In the genomic region with DNA sequence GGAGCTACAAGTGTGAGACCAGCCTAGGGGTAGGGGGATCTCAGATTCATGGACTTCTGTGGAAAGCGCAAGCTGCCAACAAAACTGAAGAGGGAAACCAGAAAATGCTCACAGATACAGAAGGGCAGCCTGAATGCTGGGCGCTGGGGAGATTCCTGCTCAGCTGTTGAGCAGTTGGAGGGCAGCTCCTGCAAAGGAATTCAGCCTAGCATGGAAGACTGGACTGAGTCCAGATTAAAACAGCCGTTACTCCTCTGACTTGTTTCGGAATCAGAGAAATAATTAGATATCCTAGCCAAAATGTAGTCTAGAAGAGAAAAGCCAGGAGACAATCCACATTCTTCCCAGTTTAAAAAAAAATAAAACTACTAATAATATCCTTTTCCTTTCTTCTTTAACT, we compare ENCODE assay signal across 10 mouse cellular contexts.
DNase-seq lines count a peak whose midpoint lies in the region; ATAC-seq and TF ChIP-seq lines count a peak whose summit lies in the region.
"Had no signal": no experiment of that assay in that cellular context is flagged by ENCODE, and none has a peak within 500 bp of the region (broad histone marks: within the 10 kb centered on the region; RNA-seq: fewer than 3 reads in every experiment).

No protein-coding gene starts in this region.

- no peak overlapping the region for H3K4me2 ChIP-seq in forebrain, embryonic 14.5 days (ENCODE audit: low read length)
- H3K4me2 ChIP-seq in forebrain, embryonic 15.5 days (replicated peaks) = no peak overlapping the region
- H3K4me2 ChIP-seq in kidney, embryonic 14.5 days (replicated peaks; ENCODE audit: low read depth, low read length) = no peak overlapping the region
- H3K4me2 ChIP-seq in midbrain, embryonic 14.5 days (ENCODE audit: low read length) = no peak overlapping the region
- H3K4me2 ChIP-seq: midbrain, embryonic 13.5 days had no signal

- peak; percentile 3 for DNase-seq in forebrain, embryonic 14.5 days (ENCODE audit: low spot score)
- DNase-seq in kidney, postnatal 14 days = peak; percentile 18
- DNase-seq in brain, embryonic 14.5 days (ENCODE audit: low read depth) = peak; percentile 19
- peak; percentile 16 for DNase-seq in heart, postnatal 4 days
- no peak for DNase-seq in midbrain, embryonic 14.5 days

- no peaks in the 10 kb centered on the region for H3K27me3 ChIP-seq in forebrain, embryonic 14.5 days (replicated peaks; ENCODE audit: control insufficient read depth, insufficient read depth, low read length)
- no peaks in the 10 kb centered on the region for H3K27me3 ChIP-seq in forebrain, embryonic 15.5 days
- no peaks in the 10 kb centered on the region for H3K27me3 ChIP-seq in kidney, embryonic 14.5 days (ENCODE audit: control insufficient read depth, insufficient read depth, low read length)
- no peaks in the 10 kb centered on the region for H3K27me3 ChIP-seq in midbrain, embryonic 14.5 days (ENCODE audit: control insufficient read depth, insufficient read depth, low read length)
- H3K27me3 ChIP-seq: midbrain, embryonic 13.5 days had no signal

- no peaks in the 10 kb centered on the region for H3K9me3 ChIP-seq in forebrain, embryonic 14.5 days (replicated peaks; ENCODE audit: control insufficient read depth, low read length)
- H3K9me3 ChIP-seq in forebrain, embryonic 15.5 days = no peaks in the 10 kb centered on the region
- H3K9me3 ChIP-seq in kidney, embryonic 14.5 days (ENCODE audit: control insufficient read depth, low read length) = no peaks in the 10 kb centered on the region
- H3K9me3 ChIP-seq in midbrain, embryonic 14.5 days (ENCODE audit: control insufficient read depth, low read length) = no peaks in the 10 kb centered on the region
- H3K9me3 ChIP-seq: midbrain, embryonic 13.5 days had no signal

- H3K9ac ChIP-seq in forebrain, embryonic 14.5 days (ENCODE audit: low read length) = no peak overlapping the region
- no peak overlapping the region for H3K9ac ChIP-seq in forebrain, embryonic 15.5 days (replicated peaks)
- H3K9ac ChIP-seq in kidney, embryonic 14.5 days (ENCODE audit: low read depth, low read length) = no peak overlapping the region
- no peak overlapping the region for H3K9ac ChIP-seq in midbrain, embryonic 14.5 days (replicated peaks; ENCODE audit: low read length)
- H3K9ac ChIP-seq: midbrain, embryonic 13.5 days had no signal

- no peak overlapping the region for H3K27ac ChIP-seq in forebrain, embryonic 14.5 days (ENCODE audit: low read depth, low read length)
- no peak overlapping the region for H3K27ac ChIP-seq in forebrain, embryonic 15.5 days (replicated peaks)
- H3K27ac ChIP-seq in kidney, embryonic 14.5 days (ENCODE audit: low read depth, low read length) = no peak overlapping the region
- H3K27ac ChIP-seq in midbrain, embryonic 14.5 days (replicated peaks; ENCODE audit: low read depth, low read length) = no peak overlapping the region
- H3K27ac ChIP-seq: midbrain, embryonic 13.5 days had no signal

- no peaks in the 10 kb centered on the region for H3K4me1 ChIP-seq in forebrain, embryonic 14.5 days (ENCODE audit: control insufficient read depth, insufficient read depth, low read length)
- no peaks in the 10 kb centered on the region for H3K4me1 ChIP-seq in forebrain, embryonic 15.5 days
- no peaks in the 10 kb centered on the region for H3K4me1 ChIP-seq in kidney, embryonic 14.5 days (ENCODE audit: control insufficient read depth, insufficient read depth, low read length)
- no peaks in the 10 kb centered on the region for H3K4me1 ChIP-seq in midbrain, embryonic 14.5 days (ENCODE audit: control insufficient read depth, insufficient read depth, low read length)
- H3K4me1 ChIP-seq: midbrain, embryonic 13.5 days had no signal

- WGBS in forebrain, embryonic 14.5 days = 71% methylated on average over 4 of the region's 4 CpGs
- 70% methylated on average over 4 of the region's 4 CpGs for WGBS in forebrain, embryonic 15.5 days
- 64% methylated on average over 4 of the region's 4 CpGs for WGBS in kidney, embryonic 14.5 days
- WGBS in midbrain, embryonic 14.5 days = 73% methylated on average over 4 of the region's 4 CpGs

- TF ChIP-seq POLR2A in brain, embryonic 14.5 days (IDR thresholded peaks at IDR 0.05; ENCODE audit: borderline replicate concordance, extremely low read depth, insufficient read depth, insufficient read length, poor library complexity, severe bottlenecking) = no peak

- H3K36me3 ChIP-seq in forebrain, embryonic 14.5 days (ENCODE audit: control insufficient read depth, insufficient read depth, low read length) = no peaks in the 10 kb centered on the region
- no peaks in the 10 kb centered on the region for H3K36me3 ChIP-seq in forebrain, embryonic 15.5 days
- no peaks in the 10 kb centered on the region for H3K36me3 ChIP-seq in kidney, embryonic 14.5 days (ENCODE audit: control insufficient read depth, insufficient read depth, low read length)
- H3K36me3 ChIP-seq in midbrain, embryonic 14.5 days (ENCODE audit: control insufficient read depth, insufficient read depth, low read length) = no peaks in the 10 kb centered on the region
- H3K36me3 ChIP-seq: midbrain, embryonic 13.5 days had no signal

- no peak overlapping the region for H3K4me3 ChIP-seq in forebrain, embryonic 14.5 days (ENCODE audit: low read depth, low read length)
- no peak overlapping the region for H3K4me3 ChIP-seq in forebrain, embryonic 15.5 days
- H3K4me3 ChIP-seq in kidney, embryonic 14.5 days (ENCODE audit: low read length) = no peak overlapping the region
- no peak overlapping the region for H3K4me3 ChIP-seq in midbrain, embryonic 14.5 days (replicated peaks; ENCODE audit: low read depth, low read length)
- H3K4me3 ChIP-seq: midbrain, embryonic 13.5 days had no signal

- TF ChIP-seq CTCF in brain, embryonic 14.5 days (IDR thresholded peaks at IDR 0.05; ENCODE audit: borderline replicate concordance, extremely low read depth, insufficient read depth, insufficient read length) = no peak

- no peak for ATAC-seq in forebrain, embryonic 14.5 days
- ATAC-seq in forebrain, embryonic 15.5 days (replicated peaks) = no peak
- no peak for ATAC-seq in kidney, embryonic 14.5 days (ENCODE audit: low FRiP score, low TSS enrichment)
- no peak for ATAC-seq in megakaryocyte, adult 5-6 weeks (ENCODE audit: poor library complexity, severe bottlenecking)
- ATAC-seq in midbrain, embryonic 14.5 days (ENCODE audit: low FRiP score, low TSS enrichment) = no peak
- ATAC-seq: forebrain, embryonic 16.5 days; midbrain, embryonic 13.5 days had no signal
